Mouse (Mus musculus) lung, embryonic 16.5 days (tissue): ENCODE measurements at regions not wholly inside any gene's neighbourhood (a gene's known extent, or its start where the extent isn't known, plus 50 kb on each side); places are given as distances from the start of the nearest gene placed in this dataset.

Experiments used
- ATAC-seq: fragments of 200-750 bp; cut with Nextera tagmentation; 2 replicates; pipeline ENCODE4 v1.8.0; 2017; ENCODE audit warnings: low read depth, mild to moderate bottlenecking, moderate library complexity
- H3K27ac ChIP-seq: fragments of 300-500 bp; sonication (generic); 2 replicates; pipeline ENCODE4 v1.5.1; 2014; ENCODE audit warnings: mild to moderate bottlenecking, control low read depth, low read length
- H3K27me3 ChIP-seq: fragments of 300-500 bp; sonication (generic); 2 replicates; pipeline ENCODE4 v1.6.1; 2014; ENCODE audit warnings: low read depth, low read length, mixed read lengths; ENCODE audit not compliant: control insufficient read depth, insufficient read depth
- H3K36me3 ChIP-seq: fragments of 300-500 bp; sonication (generic); 2 replicates; pipeline ENCODE4 v1.6.1; 2014; ENCODE audit warnings: low read length; ENCODE audit not compliant: control insufficient read depth, insufficient read depth
- H3K4me1 ChIP-seq: fragments of 300-500 bp; sonication (generic); replicated peaks from 2 replicates; pipeline ENCODE4 v1.6.1; 2014; ENCODE audit warnings: low read length, mixed read lengths; ENCODE audit not compliant: control insufficient read depth, insufficient read depth
- H3K4me2 ChIP-seq: fragments of 300-500 bp; sonication (generic); 2 replicates; pipeline ENCODE4 v1.6.1; 2014; ENCODE audit warnings: low read depth, low read length, control low read depth
- H3K4me3 ChIP-seq: fragments of 300-500 bp; sonication (generic); 2 replicates; pipeline ENCODE4 v1.5.1; 2014; ENCODE audit warnings: mild to moderate bottlenecking, low read length, control low read depth
- H3K9ac ChIP-seq: fragments of 300-500 bp; sonication (generic); 2 replicates; pipeline ENCODE4 v1.6.1; 2014; ENCODE audit warnings: low read length, control low read depth
- H3K9me3 ChIP-seq: fragments of 300-500 bp; sonication (generic); 2 replicates; pipeline ENCODE4 v1.6.1; 2016; ENCODE audit warnings: low read length; ENCODE audit not compliant: control insufficient read depth
- WGBS: fragments of 180-500 bp; shearing (Covaris S2); extraction: QIAGEN DNeasy Blood & Tissue Kit; methylation state at CpG from one replicate; pipeline ENCODE4 v1.1.7; 2014; 5-methylcytosine and 5-hydroxymethylcytosine counted together

DNA sequence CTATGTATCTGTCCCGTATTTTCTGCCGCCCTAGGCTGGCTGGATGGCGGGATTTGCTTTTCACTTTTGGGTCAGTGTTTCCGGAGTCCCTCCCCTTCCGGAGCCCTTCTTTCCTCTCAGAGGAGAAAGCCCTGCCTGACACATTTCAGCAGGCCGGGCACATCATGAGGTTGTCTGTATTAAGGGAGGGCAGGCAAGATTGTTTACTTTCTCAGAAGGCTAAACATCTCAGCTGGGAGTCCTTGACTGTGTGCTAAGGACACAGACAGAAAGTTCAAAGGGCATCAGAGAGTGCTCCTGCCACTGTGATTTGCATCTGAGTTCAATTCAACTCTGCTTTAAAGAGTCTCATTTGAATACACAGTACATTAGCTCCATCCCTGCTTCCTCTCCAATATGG, 218.8 kb upstream of the Pard3b start:
- H3K4me1 ChIP-seq, result peaks cover 14% of the 10 kb centered on the region
- no peak overlapping the region for H3K27ac ChIP-seq
- H3K9me3 ChIP-seq, result no peaks in the 10 kb centered on the region
- no peaks in the 10 kb centered on the region for H3K36me3 ChIP-seq
- H3K9ac ChIP-seq, result no peak overlapping the region
- no peak for ATAC-seq
- H3K4me2 ChIP-seq, result no peak overlapping the region
- no peaks in the 10 kb centered on the region for H3K27me3 ChIP-seq
- no peak overlapping the region for H3K4me3 ChIP-seq
- 17% methylated on average over 6 of the region's 6 CpGs for WGBS

DNA sequence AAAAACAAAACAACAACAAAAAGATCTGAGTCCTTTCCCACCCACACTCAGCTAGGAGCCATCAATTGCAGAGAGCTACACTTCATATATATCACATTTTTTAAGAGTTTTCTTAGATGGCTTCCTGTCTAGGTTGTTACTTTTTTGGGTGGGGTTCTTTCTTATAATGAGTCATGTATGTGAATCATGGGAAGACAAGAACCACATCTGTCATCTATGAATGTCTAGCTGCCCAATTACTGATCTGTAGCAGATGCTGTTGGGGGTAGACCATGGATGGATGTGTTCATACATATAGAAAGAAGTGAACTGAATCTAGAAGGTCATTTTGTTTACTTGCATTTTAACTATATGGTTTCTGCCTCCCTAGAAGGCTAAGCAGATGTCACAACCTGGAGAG, 215.4 kb upstream of the Pard3b start:
- Histone ChIP-seq H3K4me1 (peaks cover 3% of the 10 kb centered on the region; the same call in 1 of the 2 replicates), H3K27me3 (no peaks in the 10 kb centered on the region), H3K27ac (no peak overlapping the region), H3K4me3 (no peak overlapping the region), H3K4me2 (no peak overlapping the region), H3K36me3 (no peaks in the 10 kb centered on the region), H3K9ac (no peak overlapping the region), H3K9me3 (no peaks in the 10 kb centered on the region)
- ATAC-seq, result no peak

DNA sequence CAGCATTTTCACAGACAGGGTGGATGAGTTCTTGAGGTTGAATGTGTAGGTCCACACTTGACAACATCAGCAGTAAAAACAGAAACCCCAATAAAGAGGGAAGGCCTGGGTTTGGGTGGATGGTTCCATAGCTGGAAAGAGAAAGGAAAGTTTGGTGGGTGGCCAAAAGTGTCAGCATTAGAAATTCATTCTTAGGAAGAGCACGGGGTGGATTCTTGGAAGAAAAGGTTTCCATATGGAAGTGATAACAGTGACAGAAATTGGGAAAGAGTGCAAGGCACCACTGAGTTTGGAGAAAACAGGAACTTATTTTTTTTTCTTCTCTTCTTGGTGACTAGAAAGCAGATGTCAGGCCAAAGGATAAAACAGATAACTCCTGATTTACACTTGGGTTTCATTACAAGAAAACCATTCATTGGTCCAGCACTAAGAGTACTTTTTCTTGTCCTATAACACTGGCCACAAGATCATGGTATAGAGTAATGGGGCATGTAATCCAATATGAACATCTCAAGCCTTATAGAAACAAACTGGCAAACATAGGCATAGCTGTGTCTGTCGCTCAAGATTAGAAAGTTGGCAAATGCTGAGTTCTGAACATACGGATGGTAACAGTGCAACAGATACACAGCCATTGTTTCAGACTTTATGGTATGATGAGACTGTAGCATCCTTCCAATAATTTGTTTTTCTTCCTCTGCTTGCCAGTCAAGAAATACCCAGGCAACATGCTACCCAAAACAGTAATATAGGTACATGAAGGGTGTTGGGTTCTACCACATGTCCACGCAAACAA, 209.7 kb upstream of the Pard3b start:
- no peaks in the 10 kb centered on the region for H3K9me3 ChIP-seq
- ATAC-seq, result peak; percentile 67
- 68% methylated on average over 4 of the region's 4 CpGs for WGBS
- no peak overlapping the region for H3K4me2 ChIP-seq
- no peak overlapping the region for H3K4me3 ChIP-seq
- H3K27ac ChIP-seq, result no peak overlapping the region
- no peaks in the 10 kb centered on the region for H3K27me3 ChIP-seq
- H3K36me3 ChIP-seq, result no peaks in the 10 kb centered on the region
- no peaks in the 10 kb centered on the region for H3K4me1 ChIP-seq
- no peak overlapping the region for H3K9ac ChIP-seq

DNA sequence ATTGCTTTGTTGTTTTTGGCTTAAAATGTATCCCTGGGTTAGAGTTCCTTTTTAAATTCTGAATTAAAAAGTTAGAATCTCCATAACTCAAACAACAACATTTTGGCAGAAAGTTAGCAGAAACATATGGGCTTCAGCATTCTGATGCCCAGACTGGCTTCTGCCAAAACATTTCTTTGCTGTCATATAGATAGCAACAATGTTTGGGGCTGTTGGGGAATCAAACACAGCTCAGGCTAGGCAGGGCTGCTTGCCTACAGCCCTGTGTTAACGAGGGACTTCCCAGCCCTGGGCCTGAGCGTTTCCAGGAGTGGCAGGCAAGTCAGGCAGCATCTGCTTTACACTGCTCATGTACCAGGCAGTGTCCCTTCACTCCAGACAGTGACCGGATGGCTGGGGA, 201.0 kb upstream of the Pard3b start:
- Histone ChIP-seq H3K4me3 (no peak overlapping the region), H3K27ac (no peak overlapping the region)

DNA sequence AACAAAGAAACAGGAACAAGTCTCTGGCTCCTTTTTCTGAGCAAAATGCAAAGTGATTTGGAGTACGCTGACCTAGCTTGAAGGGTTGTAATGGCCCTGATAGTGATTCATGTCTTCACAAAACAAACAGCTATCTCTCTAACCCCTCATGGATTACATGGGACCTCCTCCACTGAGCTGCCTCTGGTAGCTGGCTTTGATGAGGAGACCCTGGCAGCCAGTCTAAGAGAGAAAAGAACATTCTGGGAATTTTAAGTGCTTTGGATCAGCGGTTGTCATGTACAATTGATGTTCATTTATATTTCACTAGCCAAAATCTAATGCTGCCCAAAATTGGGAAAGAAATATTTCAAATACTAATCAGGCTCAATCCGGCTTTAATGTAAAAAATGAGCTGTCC, 177.2 kb upstream of the Pard3b start:
- no peak overlapping the region for H3K27ac ChIP-seq
- H3K36me3 ChIP-seq, result no peaks in the 10 kb centered on the region
- H3K9me3 ChIP-seq, result no peaks in the 10 kb centered on the region
- H3K9ac ChIP-seq, result no peak overlapping the region
- 48% methylated on average over 3 of the region's 3 CpGs for WGBS
- no peak overlapping the region for H3K4me3 ChIP-seq
- peak; percentile 41; the same call in 1 of the 2 replicates for ATAC-seq
- no peaks in the 10 kb centered on the region for H3K27me3 ChIP-seq
- no peak overlapping the region for H3K4me2 ChIP-seq
- H3K4me1 ChIP-seq, result no peaks in the 10 kb centered on the region

More for the DNA sequence above, 201.0 kb upstream of the Pard3b start:
- ATAC-seq, result no peak; the same call in 1 of the 2 replicates
- Histone ChIP-seq H3K4me2 (no peak overlapping the region), H3K9me3 (no peaks in the 10 kb centered on the region), H3K36me3 (no peaks in the 10 kb centered on the region), H3K4me1 (no peaks in the 10 kb centered on the region), H3K9ac (no peak overlapping the region), H3K27me3 (no peaks in the 10 kb centered on the region)
- WGBS, result 47% methylated on average over 3 of the region's 3 CpGs

DNA sequence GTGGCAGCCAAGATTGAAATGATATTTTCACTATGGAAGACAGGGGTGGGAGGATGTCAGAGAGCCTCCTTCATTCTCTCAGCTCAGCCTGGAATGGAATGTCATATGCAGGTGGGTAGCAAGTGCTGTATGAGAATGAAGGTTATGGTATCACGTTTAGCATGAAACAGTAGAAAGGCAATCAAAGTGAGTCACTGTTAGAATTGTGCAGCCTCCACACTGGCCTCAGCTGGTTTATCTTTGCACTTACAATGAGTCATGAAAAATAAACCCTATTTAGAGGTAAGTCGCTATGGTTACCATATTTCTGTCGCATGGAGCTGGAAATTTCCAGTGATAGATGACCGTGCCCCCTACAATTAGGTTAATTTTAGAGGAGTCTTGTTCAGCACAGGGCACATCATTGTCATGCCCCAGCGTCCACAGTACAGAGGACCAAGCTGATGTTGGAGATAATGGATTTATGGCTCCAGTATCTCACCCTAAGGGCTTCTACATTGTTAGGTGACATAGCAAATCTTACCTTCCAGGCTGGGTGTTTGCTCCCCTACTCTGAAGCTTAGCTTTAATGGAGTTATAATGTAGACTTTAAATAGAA, 167.9 kb upstream of the Pard3b start:
- Histone ChIP-seq H3K4me1 (no peaks in the 10 kb centered on the region), H3K36me3 (no peaks in the 10 kb centered on the region), H3K27ac (no peak overlapping the region), H3K4me3 (no peak overlapping the region), H3K27me3 (no peaks in the 10 kb centered on the region), H3K9ac (no peak overlapping the region), H3K4me2 (no peak overlapping the region), H3K9me3 (no peaks in the 10 kb centered on the region)
- no peak for ATAC-seq
- WGBS, result 71% methylated on average over 5 of the region's 5 CpGs

DNA sequence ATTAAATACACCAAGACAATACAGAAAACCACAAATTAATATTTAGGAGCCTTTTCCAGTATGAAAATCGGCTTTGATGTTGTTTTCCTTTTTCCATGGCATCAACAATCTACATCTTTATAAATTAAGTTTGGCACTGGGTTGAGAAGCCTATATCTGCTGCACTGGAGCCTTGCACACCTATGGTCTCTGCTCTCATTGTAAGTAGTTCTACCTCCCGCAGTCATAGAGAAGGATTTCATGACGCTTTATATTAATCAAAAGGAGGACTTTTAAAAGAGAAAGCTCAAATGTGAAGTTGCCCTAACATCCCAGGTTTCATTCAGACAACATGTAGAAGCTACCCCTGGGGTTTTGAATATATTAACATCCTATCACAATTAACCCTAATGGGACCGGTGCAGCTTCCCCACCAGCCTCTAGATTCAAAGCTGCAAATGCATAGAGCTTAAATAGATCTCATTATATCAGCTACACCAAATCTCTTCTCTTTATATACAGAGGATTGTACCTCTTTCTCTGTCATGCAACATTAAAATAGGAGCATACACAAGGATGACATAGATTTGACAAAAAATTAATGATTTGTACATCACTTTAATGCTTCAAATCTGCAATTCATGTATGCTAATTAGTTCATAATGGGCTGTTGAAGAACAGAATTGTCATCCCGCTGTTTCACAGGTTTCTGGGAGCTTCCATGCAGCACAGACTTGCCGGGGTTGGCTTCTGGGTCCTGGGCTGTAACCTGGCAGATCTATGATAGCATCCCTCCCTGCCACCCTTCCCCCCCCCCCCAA, 166.6 kb upstream of the Pard3b start:
- Histone ChIP-seq H3K9me3 (no peaks in the 10 kb centered on the region), H3K27ac (no peak overlapping the region), H3K27me3 (no peaks in the 10 kb centered on the region), H3K4me3 (no peak overlapping the region), H3K36me3 (no peaks in the 10 kb centered on the region), H3K9ac (no peak overlapping the region), H3K4me1 (no peaks in the 10 kb centered on the region), H3K4me2 (no peak overlapping the region)
- WGBS, result 84% methylated on average over 6 of the region's 6 CpGs
- no peak for ATAC-seq

DNA sequence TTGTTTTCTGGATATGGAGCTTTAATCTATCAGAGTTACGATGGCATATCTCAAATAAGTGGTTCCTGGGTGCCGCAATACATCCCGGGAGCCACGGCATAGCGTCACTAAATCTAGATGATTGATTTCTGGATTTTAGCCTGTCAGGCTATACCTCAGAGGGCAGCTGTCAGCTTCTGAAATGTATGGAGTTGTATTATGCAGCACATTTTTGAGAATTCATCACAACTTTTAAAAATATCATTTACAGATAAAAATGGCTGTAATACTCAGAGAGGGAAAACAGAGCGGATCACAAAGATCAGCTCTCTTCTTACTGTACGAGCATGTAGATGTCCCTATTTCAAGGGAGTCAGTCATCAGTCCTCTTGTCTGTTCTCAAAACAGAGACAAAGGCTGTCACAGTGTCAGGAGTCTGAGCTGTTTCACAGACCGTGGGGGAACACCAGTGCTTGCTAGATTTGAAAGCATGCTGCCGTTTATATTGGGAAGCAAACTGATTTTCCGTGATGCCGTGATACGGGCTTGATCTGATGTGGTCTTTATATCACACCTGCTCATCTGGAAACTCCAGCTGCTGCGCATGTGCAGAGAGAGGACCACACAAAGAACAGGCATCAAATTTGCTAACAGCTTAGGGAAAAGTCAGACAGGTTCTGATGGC, 165.9 kb upstream of the Pard3b start:
- H3K36me3 ChIP-seq, result no peaks in the 10 kb centered on the region
- no peak for ATAC-seq
- no peak overlapping the region for H3K4me3 ChIP-seq
- H3K27me3 ChIP-seq, result no peaks in the 10 kb centered on the region
- H3K27ac ChIP-seq, result no peak overlapping the region
- no peaks in the 10 kb centered on the region for H3K4me1 ChIP-seq
- 57% methylated on average over 13 of the region's 13 CpGs for WGBS
- no peak overlapping the region for H3K9ac ChIP-seq
- H3K4me2 ChIP-seq, result no peak overlapping the region
- H3K9me3 ChIP-seq, result no peaks in the 10 kb centered on the region

DNA sequence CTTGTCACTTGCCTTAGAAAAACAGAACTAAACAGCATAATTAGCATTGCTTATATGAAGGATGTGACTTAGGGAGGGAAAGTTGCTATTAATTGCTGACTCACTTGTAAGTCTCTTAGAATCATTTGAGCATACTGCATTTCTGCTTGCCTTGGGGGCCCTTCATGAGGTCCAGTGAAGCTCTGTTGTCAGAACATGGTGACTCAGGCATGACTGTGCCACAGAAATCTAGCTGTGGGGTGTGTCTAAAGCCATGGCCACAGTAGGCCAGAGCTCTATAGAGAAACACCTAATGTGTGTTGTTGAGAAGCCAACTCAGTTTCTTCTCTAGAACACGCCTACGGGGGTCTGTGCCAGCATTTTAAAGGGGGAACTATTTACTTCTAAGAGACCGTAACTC, 153.2 kb upstream of the Pard3b start:
- H3K4me1 ChIP-seq, result no peaks in the 10 kb centered on the region
- WGBS, result 92% methylated on average over 3 of the region's 3 CpGs
- H3K4me3 ChIP-seq, result no peak overlapping the region
- H3K27me3 ChIP-seq, result no peaks in the 10 kb centered on the region
- ATAC-seq, result no peak
- H3K4me2 ChIP-seq, result no peak overlapping the region
- no peak overlapping the region for H3K9ac ChIP-seq
- H3K27ac ChIP-seq, result no peak overlapping the region
- no peaks in the 10 kb centered on the region for H3K36me3 ChIP-seq
- H3K9me3 ChIP-seq, result no peaks in the 10 kb centered on the region; the same call in 1 of the 2 replicates
